Mouse (Mus musculus) liver, embryonic 14.5 days (tissue): ENCODE results near the gene Ltbp3. TPM values are rescaled to one million over a fixed set of nuclear protein-coding genes. Genes with fewer than 3 reads are reported as not detected.

Experiments used
- ATAC-seq: fragments of 200-750 bp; cut with Nextera tagmentation; 2 replicates; pipeline ENCODE4 v1.8.0; 2017; ENCODE audit warnings: moderate number of reproducible peaks, mild to moderate bottlenecking, moderate library complexity; ENCODE audit not compliant: insufficient read depth
- DNase-seq, 3 experiments: peaks; one replicate each; pipeline ENCODE4 v3.0.0-alpha.2; 2012 to 2013; ENCODE audit warnings: low read depth in 3 of 3, low spot score in 3 of 3
- H3K27ac ChIP-seq: fragments of 300-500 bp; sonication (generic); 2 replicates; pipeline ENCODE4 v1.5.1; 2014; ENCODE audit warnings: moderate library complexity, mild to moderate bottlenecking, control low read depth, inconsistent platforms
- H3K27me3 ChIP-seq: fragments of 300-500 bp; sonication (generic); 2 replicates; pipeline ENCODE4 v1.6.1; 2014; ENCODE audit warnings: mild to moderate bottlenecking, low read length, moderate library complexity; ENCODE audit not compliant: control insufficient read depth, insufficient read depth
- H3K36me3 ChIP-seq: fragments of 300-500 bp; sonication (generic); replicated peaks from 2 replicates; pipeline ENCODE4 v1.6.1; 2014; ENCODE audit warnings: low read depth; ENCODE audit not compliant: control insufficient read depth, insufficient read depth
- H3K4me1 ChIP-seq, 2 experiments: fragments of 200-500 bp in 1 of 2; fragments of 300-500 bp in 1 of 2; sonication (generic) in 1 of 2; replicated peaks; 2 replicates each; pipeline ENCODE4 v1.6.1; 2012 to 2014; ENCODE audit warnings: antibody characterized with exemption in 1 of 2, inconsistent platforms in 1 of 2, low read length in 1 of 2; ENCODE audit not compliant: control insufficient read depth in 2 of 2, insufficient read depth in 2 of 2
- H3K4me2 ChIP-seq: fragments of 300-500 bp; sonication (generic); 2 replicates; pipeline ENCODE4 v1.6.1; 2014; ENCODE audit warnings: low read depth, mild to moderate bottlenecking, control low read depth, moderate library complexity
- H3K4me3 ChIP-seq, 2 experiments: fragments of 200-500 bp in 1 of 2; fragments of 300-500 bp in 1 of 2; sonication (generic) in 1 of 2; 2 replicates each; pipeline ENCODE4 v1.5.1; 2012 to 2014; ENCODE audit warnings: low read depth in 2 of 2, low read length in 2 of 2, mild to moderate bottlenecking in 2 of 2, control low read depth in 1 of 2, inconsistent platforms in 1 of 2, moderate library complexity in 1 of 2; ENCODE audit not compliant: insufficient read depth in 1 of 2
- H3K9ac ChIP-seq: fragments of 300-500 bp; sonication (generic); replicated peaks from 2 replicates; pipeline ENCODE4 v1.6.1; 2014; ENCODE audit warnings: mild to moderate bottlenecking, control low read depth, moderate library complexity
- H3K9me3 ChIP-seq: fragments of 300-500 bp; sonication (generic); 2 replicates; pipeline ENCODE4 v1.6.1; 2016; ENCODE audit warnings: low read length, mixed read lengths; ENCODE audit not compliant: control insufficient read depth
- CTCF ChIP-seq: IDR thresholded peaks from 2 replicates; pipeline ENCODE4 v1.5.1; 2016; ENCODE audit warnings: antibody characterized with exemption, low read depth, control low read depth
- EP300 ChIP-seq: IDR thresholded peaks from 2 replicates; pipeline ENCODE4 v1.6.1; 2016; ENCODE audit warnings: antibody characterized with exemption, low read depth
- WGBS: fragments of 180-500 bp; shearing (Covaris S2); extraction: QIAGEN DNeasy Blood & Tissue Kit; methylation state at CpG from one replicate; pipeline ENCODE4 v1.1.7; 2014; ENCODE audit not compliant: insufficient replicate concordance; 5-methylcytosine and 5-hydroxymethylcytosine counted together
- polyA plus RNA-seq, 2 experiments: library from polyadenylated mRNA; depleted of rRNA in 1 of 2; stranded (reverse) in 1 of 2; unstranded in 1 of 2; fragments of >200 nt; fragmentation: Nextera tagmentation in 1 of 2; extraction: Ambion mirVana in 1 of 2; gene quantifications; 2 replicates each; pipeline versions ENCODE4 v1.2.1 to v1.2.3; 2012 to 2014

Gene Ltbp3
- polyA plus RNA-seq, 2 experiments, result 1.6 to 2.1 TPM

DNA sequence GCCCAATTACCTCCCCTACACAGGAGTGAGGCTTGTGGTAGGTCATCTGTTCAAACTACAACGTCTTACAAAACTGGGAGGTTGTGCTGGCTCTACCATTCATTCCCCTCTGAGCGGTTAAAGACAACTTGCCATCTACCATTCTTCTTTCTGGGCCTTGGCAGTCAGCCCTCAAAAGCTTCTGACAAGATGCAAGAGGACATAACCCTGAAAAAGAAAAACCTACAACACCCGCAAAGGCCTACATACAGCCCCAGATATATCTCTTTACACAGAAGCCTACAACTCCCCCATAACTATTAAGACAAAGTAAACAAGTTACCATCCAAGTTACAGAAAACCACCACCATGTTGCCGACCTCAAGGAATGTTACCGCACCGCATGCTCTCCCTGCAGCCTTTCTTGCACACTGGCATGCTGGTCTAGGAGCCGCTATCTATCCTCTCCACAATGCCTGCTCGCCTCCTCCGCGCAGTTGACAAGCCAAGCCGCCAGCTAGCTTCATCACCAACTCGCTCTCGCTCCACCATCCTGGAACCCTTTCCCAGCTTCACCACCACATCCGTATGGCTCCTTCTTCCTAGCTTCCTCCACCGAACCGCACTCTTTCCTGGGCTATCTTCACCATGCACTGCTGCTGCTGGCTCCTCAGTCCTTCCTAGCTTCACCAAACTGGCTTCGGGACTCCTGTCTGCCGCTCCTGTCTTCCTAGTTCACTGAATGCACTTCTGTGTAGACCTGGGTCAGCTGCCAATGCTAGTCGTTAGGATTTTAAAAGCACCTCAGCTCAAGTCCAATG is 60.1 kb downstream of the Ltbp3 start:
- no peak for ATAC-seq
- peaks cover 42% of the 10 kb centered on the region for H3K36me3 ChIP-seq

DNA sequence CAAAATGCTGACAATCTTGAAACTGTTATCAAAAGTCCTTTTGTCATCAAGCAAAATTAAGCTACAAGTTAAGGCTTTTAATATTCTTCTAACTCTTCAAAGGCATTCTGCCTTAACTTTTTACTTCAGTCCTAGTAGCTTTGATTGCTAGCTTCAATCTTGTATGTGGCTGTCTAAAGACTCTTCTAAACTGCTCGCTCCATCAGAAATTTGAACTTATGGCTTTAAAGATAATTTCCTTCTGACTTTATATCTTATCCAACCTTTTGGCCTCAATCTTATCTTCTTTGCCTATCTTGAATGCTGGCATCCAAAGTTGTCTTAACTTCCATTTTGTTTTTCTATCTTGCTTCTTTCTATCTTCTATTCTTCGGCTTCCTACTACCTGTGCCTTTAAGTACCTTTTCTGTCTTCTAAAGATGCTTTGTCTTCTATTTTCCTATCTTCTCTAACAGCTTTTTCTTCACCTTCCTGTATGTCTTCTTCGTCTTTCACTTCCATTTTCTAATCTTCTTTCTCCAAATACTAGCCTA is 60.8 kb downstream of the Ltbp3 start:
- Histone ChIP-seq H3K9me3 (no peaks in the 10 kb centered on the region), H3K27me3 (no peaks in the 10 kb centered on the region), H3K4me3 (peak overlapping the region; percentile 73 to 97), H3K27ac (peak overlapping the region; percentile 98), H3K9ac (peak overlapping the region; percentile 95), H3K4me1 (peaks cover 40 to 41% of the 10 kb centered on the region in 2 experiments), H3K36me3 (peaks cover 35% of the 10 kb centered on the region), H3K4me2 (peak overlapping the region; percentile 95)
- no peak for ATAC-seq
- TF ChIP-seq CTCF (no peak), EP300 (peak; percentile 26; the same call in 1 of the 2 replicates)
- WGBS, result 2% methylated on average over 3 of the region's 3 CpGs
- no peak for DNase-seq

More for the DNA sequence above, 60.1 kb downstream of the Ltbp3 start:
- under 1% methylated on average over 19 of the region's 19 CpGs for whole genome bisulfite sequencing
- Histone ChIP-seq H3K27me3 (no peaks in the 10 kb centered on the region), H3K27ac (peak overlapping the region; percentile 98), H3K9me3 (no peaks in the 10 kb centered on the region), H3K4me3 (peak overlapping the region; percentile 73 to 97), H3K4me2 (peak overlapping the region; percentile 95), H3K4me1 (peaks cover 36 to 40% of the 10 kb centered on the region in 2 experiments), H3K9ac (peak overlapping the region; percentile 95)
- no peak for DNase-seq
- TF ChIP-seq CTCF (no peak), EP300 (no peak; the same call in 1 of the 2 replicates)

DNA sequence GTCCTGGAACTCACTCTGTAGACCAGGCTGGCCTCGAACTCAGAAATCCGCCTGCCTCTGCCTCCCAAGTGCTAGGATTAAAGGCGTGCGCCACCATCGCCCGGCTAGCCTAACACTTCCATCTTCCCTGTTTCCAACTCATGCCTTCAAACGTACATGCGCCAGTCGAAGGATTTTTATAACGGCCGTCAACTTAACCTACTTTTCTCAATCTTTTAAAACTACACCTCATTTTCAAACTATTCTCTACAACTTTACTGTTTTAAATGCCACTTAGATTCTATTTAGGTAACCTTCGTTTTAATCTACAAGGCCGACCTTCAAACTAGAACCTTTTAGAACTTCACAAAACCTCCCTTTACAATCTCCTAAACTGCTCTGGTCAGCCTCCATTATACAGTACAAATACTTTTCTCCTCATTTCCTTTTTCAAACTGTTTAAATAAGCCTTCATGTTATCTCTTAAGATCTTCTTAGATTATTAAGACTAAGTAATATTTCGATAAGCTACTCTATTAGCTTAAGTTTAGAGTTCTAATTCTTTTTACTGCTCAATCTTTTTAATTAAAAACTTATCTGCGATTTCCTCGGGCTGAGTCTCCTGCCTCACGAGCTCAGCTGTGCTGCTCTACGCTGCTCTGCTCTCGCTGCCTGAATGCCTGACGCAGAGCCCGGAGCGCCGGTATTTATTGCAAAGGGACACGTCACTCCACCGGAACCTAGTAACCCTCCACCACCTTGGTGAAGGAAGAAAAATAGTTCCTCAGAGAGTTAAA is 61.5 kb downstream of the Ltbp3 start:
- Histone ChIP-seq H3K27me3 (no peaks in the 10 kb centered on the region), H3K4me2 (peak overlapping the region; percentile 95), H3K4me3 (peak overlapping the region; percentile 73 to 97), H3K4me1 (peaks cover 43 to 46% of the 10 kb centered on the region in 2 experiments), H3K9ac (peak overlapping the region; percentile 95), H3K9me3 (no peaks in the 10 kb centered on the region), H3K27ac (peak overlapping the region; percentile 98), H3K36me3 (peaks cover 28% of the 10 kb centered on the region)
- ATAC-seq (peak; percentile 27; the same call in 1 of the 2 replicates), DNase-seq (peak; percentile 89 to 91 (median 90))
- WGBS, result under 1% methylated on average over 25 of the region's 25 CpGs
- TF ChIP-seq CTCF (no peak), EP300 (peak; percentile 80)

DNA sequence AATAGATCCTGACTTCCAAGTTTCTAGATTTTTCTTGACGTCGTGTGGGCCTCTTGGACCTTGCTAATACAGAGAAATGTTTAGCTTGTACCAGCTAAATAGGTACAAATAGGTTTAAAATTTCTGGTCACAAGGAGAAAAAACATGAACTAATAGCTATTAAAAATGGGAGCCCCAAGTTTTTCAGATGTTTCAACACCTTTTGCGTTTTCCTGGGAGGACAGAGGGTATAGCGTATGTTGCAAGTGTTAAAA is 62.0 kb downstream of the Ltbp3 start:
- no peaks in the 10 kb centered on the region for H3K27me3 ChIP-seq
- TF ChIP-seq CTCF (no peak), EP300 (peak; percentile 9)
- peaks cover 23% of the 10 kb centered on the region for H3K36me3 ChIP-seq
- H3K27ac ChIP-seq, result peak overlapping the region; percentile 98
- H3K9ac ChIP-seq, result peak overlapping the region; percentile 95
- H3K4me3 ChIP-seq, result peak overlapping the region; percentile 73 to 97
- WGBS, result 0% methylated on average over 4 of the region's 4 CpGs
- H3K9me3 ChIP-seq, result no peaks in the 10 kb centered on the region
- DNase-seq (no peak), ATAC-seq (no peak)
- peak overlapping the region; percentile 95 for H3K4me2 ChIP-seq
- peaks cover 40 to 43% of the 10 kb centered on the region in 2 experiments for H3K4me1 ChIP-seq
